Mouse (Mus musculus) olfactory bulb, adult 2 months (tissue): ENCODE data around the gene Aes. TPM values are rescaled to one million over a fixed set of nuclear protein-coding genes. Genes with fewer than 3 reads are reported as not detected.

Source experiments
- H3K27ac ChIP-seq: fragments of 200-500 bp; 2 replicates; pipeline ENCODE4 v1.5.1; 2012; ENCODE audit warnings: low read depth, low read length; ENCODE audit not compliant: insufficient read depth
- H3K4me1 ChIP-seq: fragments of 200-500 bp; 2 replicates; pipeline ENCODE4 v1.6.1; 2012; ENCODE audit warnings: low read length; ENCODE audit not compliant: control insufficient read depth, insufficient read depth
- H3K4me3 ChIP-seq: fragments of 200-500 bp; 2 replicates; pipeline ENCODE4 v1.5.1; 2012; ENCODE audit warnings: mild to moderate bottlenecking, low read depth, low read length, moderate library complexity; ENCODE audit not compliant: insufficient read depth
- CTCF ChIP-seq: fragments of 200-500 bp; IDR thresholded peaks from 2 replicates; pipeline ENCODE4 v1.5.1; 2012; ENCODE audit warnings: low read depth, mild to moderate bottlenecking, low read length, moderate library complexity; ENCODE audit not compliant: insufficient read depth
- POLR2A ChIP-seq: fragments of 200-500 bp; IDR thresholded peaks from 2 replicates; pipeline ENCODE4 v1.6.1; 2012; ENCODE audit warnings: mild to moderate bottlenecking, low read depth, low read length, moderate library complexity; ENCODE audit not compliant: insufficient read depth
- WGBS: fragments of 180-500 bp; shearing (Covaris S2); methylation state at CpG from one replicate; pipeline ENCODE4 v1.1.7; 2018; 5-methylcytosine and 5-hydroxymethylcytosine counted together
- polyA plus RNA-seq: library from polyadenylated mRNA; stranded (reverse); fragments of >200 nt; gene quantifications from 2 replicates; pipeline ENCODE4 v1.2.4, GENCODE M21; 2012; ENCODE audit warnings: low replicate concordance; ENCODE audit not compliant: missing spikeins, insufficient read depth, insufficient read length

The Aes gene
- polyA plus RNA-seq, 1 experiment = 1,500 TPM

DNA sequence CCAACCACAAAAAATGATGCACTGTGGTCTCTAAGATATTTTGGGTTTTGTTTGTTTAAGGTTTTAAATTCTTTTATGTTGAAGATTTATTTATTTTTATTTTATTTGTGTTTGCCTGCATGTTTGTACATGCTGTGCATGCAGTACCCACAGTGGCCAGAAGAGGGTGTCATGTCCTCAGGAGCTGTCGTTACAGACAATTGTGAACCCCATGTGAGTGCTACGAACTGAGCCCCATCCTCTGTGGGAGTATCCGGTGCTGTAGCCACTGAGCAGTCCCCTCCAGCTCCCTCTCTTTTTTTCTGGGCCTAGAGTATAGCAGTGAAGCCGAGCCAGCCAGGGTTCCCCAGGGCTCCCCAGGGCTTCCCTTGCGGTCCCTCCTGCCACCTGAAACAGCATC is 6.1 kb upstream of the Aes start:
- peaks cover 7% of the 10 kb centered on the region; the same call in 1 of the 2 replicates for H3K4me1 ChIP-seq
- 84% methylated on average over 5 of the region's 5 CpGs for WGBS
- H3K4me3 ChIP-seq = no peak overlapping the region
- no peak for TF ChIP-seq POLR2A
- TF ChIP-seq CTCF = peak; percentile 36; the same call in 1 of the 2 replicates
- H3K27ac ChIP-seq = no peak overlapping the region

DNA sequence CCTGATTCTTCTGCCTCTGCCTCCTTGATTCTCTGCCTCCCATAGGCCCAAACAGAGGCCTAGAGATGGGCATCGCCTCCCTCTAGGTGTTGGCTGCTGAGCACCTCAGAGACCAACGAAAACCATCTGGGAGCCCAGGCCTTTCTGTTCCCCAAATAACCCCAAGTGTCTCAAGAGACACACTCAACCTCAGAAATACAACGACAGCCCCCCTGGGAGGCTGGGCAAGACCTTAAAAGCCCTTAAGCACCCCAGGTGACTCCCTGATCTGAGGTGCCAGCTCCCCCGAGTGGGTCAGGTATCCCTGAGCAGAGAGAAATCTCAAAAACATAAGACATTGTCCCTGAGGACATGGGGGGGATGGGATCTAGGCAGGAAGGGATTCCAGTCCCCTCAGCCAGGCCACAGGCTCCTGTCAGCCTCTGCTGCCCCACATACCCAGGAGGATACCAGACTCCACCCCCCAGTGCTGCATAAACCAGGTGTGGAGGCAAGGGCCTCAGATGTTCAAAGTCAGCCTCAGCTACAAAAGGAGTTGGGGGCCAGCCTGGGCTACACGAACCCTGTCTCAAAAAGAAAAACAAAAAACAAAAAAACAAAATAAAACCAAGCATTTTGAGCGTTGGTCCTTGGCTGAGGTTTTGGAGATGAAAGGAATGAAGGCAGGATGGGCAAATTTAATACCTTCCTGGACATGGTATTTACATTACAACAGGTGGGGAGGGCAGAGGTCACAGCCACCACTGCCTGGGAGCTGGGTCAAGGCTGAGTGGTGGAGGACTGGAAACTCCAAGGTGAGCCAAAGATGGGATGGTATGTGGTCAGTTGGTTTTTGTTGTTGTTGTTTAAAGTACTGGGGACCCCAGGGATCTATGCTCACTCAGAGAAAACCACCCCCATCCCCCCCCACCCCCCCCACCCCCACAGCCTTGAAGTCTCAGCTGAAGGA is 5.2 kb upstream of the Aes start:
- 88% methylated on average over 6 of the region's 6 CpGs for WGBS

DNA sequence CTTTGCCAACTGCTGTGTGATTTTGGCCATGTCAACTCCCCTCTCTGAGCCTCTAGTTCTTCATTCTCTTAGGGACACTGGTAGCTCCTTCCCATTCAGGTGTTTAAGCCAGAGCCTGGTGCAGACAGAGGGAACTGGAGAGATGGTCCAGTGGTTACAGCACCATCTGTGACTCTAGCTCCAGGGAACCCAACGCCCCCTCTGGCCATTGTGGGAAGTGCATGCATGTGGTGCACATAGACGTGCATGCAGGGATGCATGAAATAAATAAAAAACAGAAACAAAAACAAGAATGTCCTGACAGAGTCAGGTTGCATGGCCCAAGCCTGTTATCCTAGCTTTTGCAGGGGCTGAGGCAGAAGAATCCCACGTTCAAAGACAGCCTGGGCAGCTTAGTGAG is 3.0 kb upstream of the Aes start:
- 77% methylated on average over 3 of the region's 3 CpGs for WGBS
- TF ChIP-seq POLR2A (no peak), CTCF (0 out of 2 replicates have a peak, but pooled peaks have one; percentile 38)

More for the DNA sequence above, 5.2 kb upstream of the Aes start:
- Histone ChIP-seq H3K27ac (no peak overlapping the region), H3K4me3 (no peak overlapping the region), H3K4me1 (peaks cover 7% of the 10 kb centered on the region; the same call in 1 of the 2 replicates)
- TF ChIP-seq POLR2A (no peak), CTCF (no peak)

DNA sequence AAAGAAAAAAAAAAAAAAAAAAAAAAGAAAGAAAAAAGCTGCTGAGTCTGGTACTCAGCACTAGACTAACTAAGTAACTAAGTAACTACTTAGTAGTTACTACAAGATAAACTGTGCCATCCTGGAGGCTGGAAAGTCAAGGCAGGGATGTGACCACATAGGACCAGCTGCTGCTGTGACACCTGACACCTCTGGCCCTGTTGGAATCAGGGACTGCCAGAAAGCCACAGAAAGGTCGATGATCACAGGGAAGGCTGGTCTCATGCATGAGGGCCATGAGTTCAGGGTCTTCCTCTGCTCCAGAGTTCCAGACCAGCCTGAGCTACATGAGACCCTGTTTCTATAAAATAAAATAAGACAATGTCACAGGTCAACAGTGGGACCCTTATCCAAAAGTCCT is 1.8 kb upstream of the Aes start:
- TF ChIP-seq CTCF (no peak), POLR2A (no peak)
- WGBS = 59% methylated on average over 1 of the region's 1 CpGs

More for the DNA sequence above, 3.0 kb upstream of the Aes start:
- no peak overlapping the region for H3K27ac ChIP-seq
- peaks cover 13% of the 10 kb centered on the region for H3K4me1 ChIP-seq
- no peak overlapping the region for H3K4me3 ChIP-seq

DNA sequence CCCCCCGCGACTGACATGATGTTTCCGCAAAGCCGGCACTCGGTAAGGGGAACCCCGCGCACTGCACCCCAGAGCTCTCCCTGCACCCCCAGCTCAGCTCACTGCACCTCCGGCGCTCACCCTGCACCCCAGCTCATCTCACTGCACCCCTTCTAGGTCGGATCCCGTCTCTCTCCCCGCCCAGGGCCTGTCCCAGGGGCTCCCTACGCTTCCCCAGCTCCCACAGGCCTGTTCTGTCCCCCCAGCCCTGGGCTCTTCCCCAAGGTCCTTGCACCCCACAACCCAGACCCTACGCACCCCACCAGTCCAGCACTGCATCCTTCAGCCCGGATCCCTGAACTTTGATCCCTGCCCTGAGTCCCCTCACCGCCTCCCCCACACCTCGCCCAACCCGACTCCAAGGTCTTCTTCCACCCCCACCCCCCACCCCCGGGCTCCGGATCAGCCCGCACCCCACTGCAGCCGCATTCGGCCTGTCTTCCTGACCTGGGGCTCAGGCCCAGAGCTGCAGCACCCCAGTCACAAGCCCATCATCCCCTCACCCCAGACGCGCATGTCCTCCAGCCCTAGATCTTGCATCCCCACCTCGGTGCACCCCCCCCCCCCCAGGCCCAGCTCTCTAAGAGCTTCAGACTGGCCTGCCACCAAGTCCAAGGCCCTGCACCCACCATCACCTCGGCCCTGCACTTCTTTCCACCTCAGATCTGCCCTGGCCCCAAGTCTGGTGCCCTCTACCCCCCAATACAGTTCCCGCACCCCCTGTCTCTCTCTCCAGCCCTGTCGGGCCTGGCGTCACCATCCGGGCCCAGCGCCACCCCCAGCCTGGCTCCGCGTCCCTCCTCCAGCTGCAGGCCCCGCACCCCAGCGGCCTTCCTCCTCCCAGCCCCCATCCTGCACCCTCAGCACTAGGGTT is 595 bp downstream of the Aes start:
- Histone ChIP-seq H3K4me3 (peak overlapping the region; percentile 99), H3K4me1 (peaks cover 32% of the 10 kb centered on the region), H3K27ac (peak overlapping the region; percentile 98)
- TF ChIP-seq CTCF (no peak), POLR2A (peak; percentile 53)
- 2% methylated on average over 36 of the region's 36 CpGs for WGBS

More for the DNA sequence above, 1.8 kb upstream of the Aes start:
- peaks cover 11% of the 10 kb centered on the region for H3K4me1 ChIP-seq
- H3K4me3 ChIP-seq = no peak overlapping the region
- no peak overlapping the region for H3K27ac ChIP-seq

DNA sequence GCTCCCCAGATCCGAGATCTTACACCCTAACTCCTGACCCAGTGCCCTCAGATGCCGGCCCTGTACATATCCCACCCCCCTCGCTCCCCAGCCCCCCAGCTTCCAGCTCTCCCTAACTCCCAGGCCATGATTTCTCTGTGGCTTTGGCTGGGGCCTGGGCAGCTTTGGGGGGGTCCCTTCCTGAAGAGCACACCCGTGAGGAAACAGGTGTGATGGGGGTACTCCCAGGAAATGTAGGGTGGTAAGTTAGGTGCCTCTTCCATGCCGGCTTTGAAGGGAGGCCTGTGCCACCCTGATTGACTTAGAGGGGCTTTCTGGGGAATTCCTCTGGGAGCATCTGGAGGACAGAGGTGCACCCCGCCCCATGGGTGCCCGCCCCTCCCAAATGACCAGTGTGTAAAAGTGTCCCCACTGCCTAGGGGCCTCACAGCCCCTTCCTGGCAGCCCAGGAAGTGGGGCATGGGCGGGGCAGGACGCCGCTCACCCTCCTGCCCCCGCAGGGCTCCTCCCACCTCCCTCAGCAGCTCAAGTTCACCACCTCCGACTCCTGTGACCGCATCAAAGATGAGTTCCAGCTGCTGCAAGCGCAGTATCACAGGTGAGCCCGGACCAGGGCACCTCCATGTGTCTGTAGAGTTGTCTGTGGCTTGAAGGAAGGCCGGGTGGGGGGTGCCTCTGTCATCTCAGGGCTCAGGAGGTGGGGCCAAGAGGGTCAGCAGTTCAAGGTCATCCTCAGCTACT is 1.6 kb downstream of the Aes start:
- TF ChIP-seq POLR2A = no peak
- WGBS = 38% methylated on average over 16 of the region's 16 CpGs
- no peak overlapping the region for H3K27ac ChIP-seq
- H3K4me3 ChIP-seq = peak overlapping the region; percentile 99
- H3K4me1 ChIP-seq = peaks cover 39% of the 10 kb centered on the region

DNA sequence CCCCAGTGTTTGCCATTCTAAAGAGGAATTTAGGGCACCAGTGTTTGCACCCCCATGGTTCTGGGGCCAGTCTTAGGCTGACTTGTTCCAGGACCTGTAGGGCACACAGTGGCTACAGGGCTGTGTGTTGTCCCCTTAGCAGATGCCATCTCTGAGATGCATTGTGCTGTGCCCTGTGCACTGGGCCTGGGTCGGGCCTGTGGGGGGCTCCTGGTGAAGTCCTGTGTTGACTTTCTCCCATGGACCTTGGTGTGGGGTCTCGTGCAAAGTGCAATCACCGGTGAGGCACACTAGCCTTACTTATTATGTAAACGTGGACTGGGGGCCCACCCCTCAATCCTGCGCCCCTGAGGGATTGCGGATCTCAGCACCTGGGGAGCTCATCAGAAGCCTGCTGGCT is 3.1 kb downstream of the Aes start:
- TF ChIP-seq POLR2A (no peak), CTCF (no peak)
- Histone ChIP-seq H3K27ac (no peak overlapping the region), H3K4me3 (no peak overlapping the region), H3K4me1 (peaks cover 39% of the 10 kb centered on the region)
- 80% methylated on average over 6 of the region's 6 CpGs for WGBS

DNA sequence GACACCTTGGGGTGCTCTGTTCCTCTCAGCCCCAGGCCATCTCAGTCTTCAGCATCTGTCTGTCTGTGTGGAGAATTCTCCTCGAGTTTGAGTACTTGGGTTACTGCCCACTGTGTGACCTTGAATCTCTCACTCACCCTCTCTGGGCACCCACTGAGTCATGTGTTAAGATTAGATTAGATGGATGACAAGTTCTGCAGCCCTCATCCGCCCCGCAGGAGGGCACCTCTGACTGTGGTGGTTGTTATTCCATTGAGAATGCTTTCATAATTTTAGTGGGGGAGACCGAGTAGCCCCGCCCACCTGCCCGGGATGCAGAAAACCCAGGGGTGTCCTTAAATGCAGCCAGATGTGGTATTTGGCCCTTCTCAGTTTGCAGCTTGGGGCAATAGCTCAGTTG is 4.2 kb downstream of the Aes start:
- TF ChIP-seq CTCF (no peak), POLR2A (no peak)
- 45% methylated on average over 6 of the region's 6 CpGs for WGBS
- Histone ChIP-seq H3K27ac (no peak overlapping the region), H3K4me3 (no peak overlapping the region), H3K4me1 (peaks cover 42% of the 10 kb centered on the region)
